Mouse (Mus musculus): ENCODE results near the gene Wdr43. TPM values are rescaled to one million over a fixed set of nuclear protein-coding genes. Genes with fewer than 3 reads are reported as not detected.
A peak's percentile ranks its signal among the peaks of the same experiment; 100 is the strongest.
"Not testable (repeated sequence)": the region's sequence is repeated elsewhere in the genome, so short reads cannot be mapped to it uniquely, and the experiment has no call there.

Wdr43 gene
- total RNA-seq (2014; fragmentation: Nextera tagmentation) (147 and 179 TPM in 2 replicates), total RNA-seq (2017) (483 and 518 TPM in 2 replicates)

DNA sequence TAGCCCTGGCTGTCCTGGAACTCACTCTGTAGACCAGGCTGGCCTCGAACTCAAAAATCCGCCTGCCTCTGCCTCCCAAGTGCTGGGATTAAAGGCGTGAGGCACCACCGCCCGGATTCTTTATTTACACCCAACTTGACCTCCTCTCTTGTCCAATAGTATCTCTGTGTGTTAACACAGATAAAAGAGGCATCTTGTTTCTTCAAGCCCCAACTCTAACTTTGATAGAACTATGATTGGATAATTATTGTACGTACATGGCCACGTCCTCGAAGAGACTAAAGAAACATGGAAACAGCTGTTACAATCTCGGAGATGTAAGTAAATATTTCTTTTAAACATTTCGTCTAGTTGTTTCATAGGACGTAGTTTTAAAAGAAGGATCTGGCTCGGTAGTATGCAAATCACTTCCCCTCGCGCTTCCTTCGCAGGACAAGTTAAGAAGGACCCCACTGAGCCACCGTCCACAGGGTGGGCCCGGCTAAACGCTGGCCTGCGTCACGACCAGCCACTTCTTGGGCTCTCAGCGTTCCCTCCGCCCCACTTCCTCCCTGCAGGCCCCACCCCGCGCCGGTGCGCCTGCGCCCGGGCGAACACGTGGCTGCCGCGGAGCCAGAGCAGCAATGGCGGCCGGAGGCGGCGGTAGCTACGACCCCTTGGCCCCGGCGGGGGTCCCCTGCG, at the start of gene Wdr43:
Gene Wdr43 (plus strand): TSS at position 258 of the 681 bp plus-strand sequence.
- ATAC-seq (replicated peaks; ENCODE audit: low FRiP score, low TSS enrichment, poor library complexity, severe bottlenecking), result peak; percentile 98

DNA sequence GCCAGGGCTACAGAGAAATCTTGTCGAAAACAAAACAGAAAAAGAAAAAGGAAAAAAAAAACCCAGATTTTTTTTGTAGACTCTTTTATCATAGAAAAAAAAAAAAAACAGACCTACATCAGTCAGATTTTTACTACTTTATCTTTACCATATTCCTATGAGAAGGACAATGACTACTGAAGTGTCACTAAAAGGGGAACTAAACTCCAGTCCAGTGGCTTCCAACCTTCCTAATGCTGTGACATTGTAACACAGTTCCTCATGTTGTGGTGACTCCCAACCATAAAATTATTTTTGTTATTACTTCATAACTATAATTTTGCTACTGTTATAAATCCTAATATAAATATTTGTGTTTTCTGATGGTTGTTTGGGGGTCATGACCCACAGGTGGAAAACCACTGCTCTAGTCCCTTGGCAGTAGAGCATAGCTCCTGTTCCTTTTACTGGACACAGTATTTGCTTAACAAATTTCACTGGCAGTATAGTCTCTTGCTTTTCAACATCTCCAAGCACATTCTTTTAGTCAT, 36.5 kb upstream of the Wdr43 start:
- ATAC-seq (replicated peaks; ENCODE audit: low FRiP score, low TSS enrichment, poor library complexity, severe bottlenecking), result no peak

DNA sequence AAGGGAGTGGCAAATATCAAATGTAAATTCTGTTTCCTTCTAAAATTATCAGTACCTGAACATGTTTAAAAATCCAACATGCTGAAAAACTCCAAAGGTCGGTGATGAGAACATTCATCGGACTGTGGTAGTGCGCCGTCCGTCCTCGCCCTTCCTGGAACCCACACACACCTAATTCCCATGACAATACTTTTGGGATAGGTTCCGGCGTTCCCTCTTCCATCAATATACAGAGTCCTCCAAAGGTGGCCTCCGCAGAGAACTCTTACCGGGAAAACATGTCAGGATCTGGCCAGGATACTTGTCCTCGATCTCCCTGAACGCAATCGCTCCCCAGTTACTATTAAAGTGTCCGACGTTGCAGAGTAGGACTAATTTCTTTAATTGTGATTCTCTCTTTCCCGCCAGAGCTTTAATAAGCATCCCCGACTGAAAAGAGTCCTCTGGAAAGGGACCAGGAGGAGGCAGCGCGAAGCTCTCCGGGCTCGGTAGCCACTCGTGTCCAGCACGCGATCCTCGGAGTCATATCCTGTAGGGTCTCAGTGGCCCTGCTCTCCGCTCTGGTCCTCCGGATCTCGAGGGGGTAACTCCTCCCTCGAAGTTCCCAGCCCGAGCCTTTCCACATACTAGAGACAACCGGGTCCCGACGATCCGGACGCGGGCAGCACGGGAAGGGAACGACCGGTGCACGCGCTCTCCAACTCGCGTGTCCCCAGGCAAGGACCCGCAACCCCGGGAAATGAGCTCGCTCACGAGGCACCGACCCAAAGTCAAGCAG, 17.6 kb upstream of the Wdr43 start:
- ATAC-seq (replicated peaks; ENCODE audit: low FRiP score, low TSS enrichment, poor library complexity, severe bottlenecking), result peak; percentile 3

DNA sequence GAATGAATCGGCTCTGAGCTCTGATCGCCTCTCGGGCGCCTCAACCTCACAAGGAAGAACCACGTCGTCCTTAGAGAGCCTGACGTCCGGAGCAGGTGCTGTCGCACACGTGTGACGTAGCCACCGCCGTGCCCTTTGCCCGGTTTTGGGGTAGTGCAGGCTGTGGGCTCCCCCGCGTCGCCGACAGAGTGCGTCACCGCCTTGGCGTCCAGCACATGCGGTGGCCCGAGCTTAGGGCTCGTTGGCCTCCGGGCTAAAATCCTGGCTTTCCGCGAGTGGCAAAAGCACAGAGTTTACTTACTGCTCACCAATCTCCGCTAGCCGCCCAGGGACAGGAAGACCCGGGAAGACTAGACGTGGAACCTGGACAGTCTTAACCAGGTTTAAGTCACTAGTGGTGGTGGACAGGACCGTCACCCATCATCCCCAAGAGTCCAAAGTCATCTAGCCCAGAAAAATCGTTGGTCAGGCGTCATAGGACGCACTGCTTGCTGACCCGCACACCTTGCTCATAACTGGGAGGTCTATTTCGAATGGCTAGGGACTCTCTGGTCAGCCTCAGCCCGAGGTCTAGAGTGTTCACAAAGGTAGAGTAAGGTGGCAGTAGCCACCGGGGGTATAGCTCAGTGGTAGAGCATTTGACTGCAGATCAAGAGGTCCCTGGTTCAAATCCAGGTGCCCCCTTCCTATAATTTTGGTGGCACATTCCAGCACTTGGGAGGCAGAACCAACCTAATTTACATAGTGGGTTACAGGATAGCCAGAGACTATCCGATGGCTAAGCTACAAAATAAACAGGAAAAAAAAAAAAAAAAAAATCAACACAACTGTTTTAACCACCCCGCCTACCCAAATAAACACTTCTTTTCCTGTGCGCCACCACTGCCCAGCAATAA, 16.8 kb upstream of the Wdr43 start:
- peak; percentile 94 for ATAC-seq (replicated peaks; ENCODE audit: low FRiP score, low TSS enrichment, poor library complexity, severe bottlenecking)

DNA sequence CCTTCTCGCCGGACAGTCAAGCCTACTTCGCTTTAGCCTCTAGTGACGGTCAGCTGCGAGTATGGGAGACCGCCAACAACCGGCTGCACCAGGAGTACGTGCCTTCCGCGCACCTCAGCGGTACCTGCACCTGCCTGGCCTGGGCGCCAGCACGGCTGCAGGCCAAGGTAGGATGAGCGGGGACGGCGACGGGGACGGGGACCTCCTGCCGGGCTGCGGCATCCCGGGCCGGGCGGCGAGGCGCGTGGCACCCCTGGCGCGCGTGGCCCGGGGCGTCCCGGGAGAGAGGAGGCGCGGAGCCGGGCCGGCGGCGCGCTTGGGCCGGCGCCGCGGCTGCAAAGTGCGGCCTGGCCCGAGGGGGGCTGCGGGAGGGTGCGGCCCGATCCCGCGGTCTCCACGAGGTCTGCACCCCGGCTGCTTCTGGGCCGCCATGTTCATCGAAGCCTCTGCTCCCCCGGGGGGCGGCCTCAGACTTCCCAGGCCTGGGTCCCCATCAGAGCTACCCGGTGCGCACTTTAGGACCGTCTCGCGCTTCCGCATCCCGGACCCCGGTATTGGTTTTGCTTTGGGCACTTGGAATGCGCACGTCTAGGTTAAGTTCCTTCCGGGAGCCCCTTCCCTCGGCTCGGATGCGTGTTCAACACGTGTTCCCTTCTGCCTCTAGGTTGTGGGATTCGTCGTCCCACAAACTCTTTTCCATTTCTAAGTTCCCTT, 781 bp downstream of the Wdr43 start:
- ATAC-seq (replicated peaks; ENCODE audit: low FRiP score, low TSS enrichment, poor library complexity, severe bottlenecking), result peak; percentile 18

DNA sequence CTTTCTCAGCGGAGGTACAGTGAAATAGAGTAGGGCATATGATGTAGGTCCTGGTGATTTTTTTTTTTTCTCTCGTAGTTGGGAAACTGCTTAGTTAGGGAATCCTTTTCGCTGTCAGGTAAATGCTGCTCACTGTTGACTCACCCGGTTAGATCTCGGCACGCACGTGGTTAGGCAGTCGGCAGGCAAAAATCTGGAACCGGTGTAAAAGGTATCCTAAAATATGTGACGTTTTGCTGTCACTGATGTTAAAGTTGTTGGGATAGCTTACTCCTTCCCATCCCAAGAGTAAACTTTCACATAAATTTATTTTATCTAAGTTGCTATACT, 1.3 kb downstream of the Wdr43 start:
- ATAC-seq (replicated peaks; ENCODE audit: low FRiP score, low TSS enrichment, poor library complexity, severe bottlenecking), result 0 out of 2 replicates have a peak, but pooled peaks have one; percentile 1

DNA sequence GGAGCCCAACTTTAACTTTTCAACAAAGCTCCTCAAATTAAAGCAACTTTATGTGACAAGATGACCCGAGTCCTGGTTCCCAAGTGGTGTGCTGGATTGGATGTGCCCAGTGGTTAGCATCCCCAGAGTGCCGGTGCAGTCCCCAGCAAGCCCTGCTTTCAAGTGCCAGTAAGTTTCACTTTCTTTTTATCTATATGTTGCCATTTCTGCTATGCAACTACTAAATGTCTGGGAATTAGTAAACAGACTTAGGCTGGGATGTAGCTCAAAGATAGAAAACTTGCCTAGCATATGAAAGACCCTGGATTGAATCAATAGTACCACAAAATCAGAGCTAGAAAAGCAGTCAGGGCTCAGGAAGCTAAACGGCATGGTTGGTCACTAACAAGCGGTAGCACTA, 2.3 kb downstream of the Wdr43 start:
- ATAC-seq (replicated peaks; ENCODE audit: low FRiP score, low TSS enrichment, poor library complexity, severe bottlenecking), result no peak

DNA sequence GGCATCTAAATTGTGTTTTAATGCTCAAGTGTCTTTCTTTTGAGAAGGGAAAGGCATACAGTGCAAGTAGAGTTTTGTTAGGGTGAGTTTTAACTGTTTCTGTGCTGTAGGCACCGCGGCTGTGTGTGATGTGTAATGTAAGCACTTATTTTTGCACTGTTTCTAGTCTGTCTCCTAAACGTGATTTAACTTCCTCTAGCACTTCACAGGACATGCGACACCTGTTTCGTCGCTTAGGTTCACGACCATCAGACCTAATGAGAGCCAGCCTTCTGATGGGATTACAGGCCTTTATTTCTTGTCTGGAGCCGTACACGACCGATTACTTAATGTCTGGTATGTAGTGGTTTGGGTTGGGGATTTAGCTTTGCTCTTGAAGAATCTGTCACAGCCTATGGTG, 16.1 kb downstream of the Wdr43 start:
- no peak for ATAC-seq (replicated peaks; ENCODE audit: low FRiP score, low TSS enrichment, poor library complexity, severe bottlenecking)

DNA sequence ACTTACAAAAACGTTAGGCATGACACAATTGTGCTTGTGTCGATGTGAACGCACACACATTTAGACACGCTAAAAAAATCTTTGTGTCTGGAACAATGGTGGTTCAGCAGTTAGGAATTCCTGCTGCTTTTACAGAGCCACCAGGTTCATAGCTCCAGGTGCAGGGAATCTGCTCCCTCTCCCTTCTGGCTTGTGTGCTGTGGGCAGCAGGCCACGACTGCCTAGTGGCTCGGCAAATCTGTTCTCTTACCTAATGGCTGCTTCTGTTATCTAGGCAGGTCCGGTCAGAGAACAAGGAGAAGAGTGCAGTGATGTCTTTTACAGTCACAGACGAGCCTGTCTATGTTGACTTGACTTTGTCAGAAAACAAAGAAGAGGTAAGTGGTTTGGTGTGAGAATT, 17.7 kb downstream of the Wdr43 start:
- no peak for ATAC-seq (replicated peaks; ENCODE audit: low FRiP score, low TSS enrichment, poor library complexity, severe bottlenecking)

DNA sequence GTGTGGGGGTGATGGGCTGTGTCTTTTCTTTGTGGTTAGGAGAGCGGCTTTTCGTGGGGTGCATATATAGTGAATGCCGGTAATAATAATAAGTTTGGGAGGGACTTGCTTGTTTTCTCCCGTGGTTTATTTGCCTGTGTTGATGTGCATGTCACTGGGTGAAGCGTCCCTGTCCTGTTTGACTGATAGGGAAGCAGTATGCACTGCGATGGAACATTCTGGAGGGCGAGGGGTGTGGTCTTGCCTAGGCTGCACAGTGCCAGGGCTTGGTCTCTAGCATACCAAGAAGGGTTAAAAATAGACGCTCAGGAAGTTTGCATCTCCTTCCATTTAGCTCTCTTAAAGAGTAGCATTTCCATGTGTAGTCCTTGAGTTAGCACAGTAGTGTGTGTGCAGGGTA, 21.1 kb downstream of the Wdr43 start:
- ATAC-seq (replicated peaks; ENCODE audit: low FRiP score, low TSS enrichment, poor library complexity, severe bottlenecking), result no peak

DNA sequence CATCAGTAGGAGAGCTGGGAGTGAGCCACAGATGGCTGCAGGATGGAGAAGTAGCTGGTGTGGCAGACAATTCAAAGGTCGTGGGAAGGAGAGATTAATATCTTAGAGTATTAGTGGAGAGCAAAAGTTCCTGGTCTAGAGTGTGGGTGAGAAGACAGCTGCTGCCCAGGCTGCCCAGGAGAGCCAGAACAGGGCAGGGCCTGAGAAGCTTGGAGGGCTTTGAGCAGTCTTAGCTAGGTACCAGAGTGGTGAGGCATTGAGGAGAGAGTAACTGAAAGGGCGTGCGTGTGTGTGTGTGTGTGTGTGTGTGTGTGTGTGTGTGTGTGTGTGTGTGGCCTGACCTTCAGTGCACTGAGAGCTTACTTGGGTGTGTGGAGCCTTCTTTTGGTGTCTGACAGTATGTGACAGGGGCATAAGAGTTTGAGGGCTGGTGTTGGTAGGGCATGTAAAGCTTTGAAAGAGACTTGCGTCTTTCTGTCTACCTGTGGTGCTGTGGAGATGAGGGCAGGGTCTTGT, 22.1 kb downstream of the Wdr43 start:
- ATAC-seq (replicated peaks; ENCODE audit: low FRiP score, low TSS enrichment, poor library complexity, severe bottlenecking), result no peak

DNA sequence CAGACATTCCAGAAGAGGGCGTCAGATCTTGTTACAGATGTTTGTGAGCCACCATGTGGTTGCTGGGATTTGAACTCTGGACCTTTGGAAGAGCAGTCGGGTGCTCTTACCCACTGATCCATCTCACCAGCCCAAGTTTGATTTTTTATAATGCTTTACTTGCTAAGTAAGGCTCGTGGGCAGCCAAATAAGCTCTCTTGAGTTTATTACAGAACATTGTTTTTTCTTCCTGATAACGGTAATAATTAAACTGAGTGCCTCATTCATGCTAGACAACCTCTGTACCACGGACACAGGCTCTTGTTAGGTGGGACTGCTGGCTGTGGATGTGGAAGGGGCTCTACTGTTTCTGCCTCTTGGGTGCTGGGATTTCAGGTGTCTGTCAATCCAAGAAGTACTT, 23.4 kb downstream of the Wdr43 start:
- ATAC-seq (replicated peaks; ENCODE audit: low FRiP score, low TSS enrichment, poor library complexity, severe bottlenecking), result not testable (repeated sequence)

DNA sequence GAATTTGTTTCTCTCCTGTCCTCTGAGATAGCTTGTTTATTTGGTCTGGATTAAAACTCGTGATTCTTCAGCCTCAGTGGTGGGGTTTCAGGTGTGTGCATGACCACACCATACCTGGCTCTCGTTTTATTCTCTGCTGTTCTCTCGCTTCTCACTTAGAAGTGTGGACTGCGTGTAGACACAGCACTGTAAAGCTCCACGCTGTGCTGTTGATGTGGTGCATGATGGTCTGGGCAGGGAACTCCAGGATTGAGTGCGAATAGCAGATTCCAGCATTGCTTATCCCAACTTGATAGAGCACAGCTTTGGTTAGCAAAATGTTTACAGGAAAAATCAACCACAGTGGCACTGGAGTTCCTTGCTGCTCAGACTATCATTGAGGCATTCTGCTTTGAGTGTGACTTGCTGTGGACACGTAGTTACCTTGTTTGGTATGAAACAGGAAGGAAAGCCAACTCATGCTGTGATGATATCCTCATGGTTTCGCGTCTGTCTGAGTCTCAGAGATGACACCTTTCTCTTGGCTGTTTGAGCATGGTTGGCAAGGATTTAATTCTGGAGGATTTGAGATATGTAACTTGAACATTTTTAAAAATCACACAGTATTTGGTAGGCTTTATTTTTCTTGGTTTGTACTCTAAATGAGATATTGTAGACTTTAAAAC, 24.9 kb downstream of the Wdr43 start:
- ATAC-seq (replicated peaks; ENCODE audit: low FRiP score, low TSS enrichment, poor library complexity, severe bottlenecking), result no peak

DNA sequence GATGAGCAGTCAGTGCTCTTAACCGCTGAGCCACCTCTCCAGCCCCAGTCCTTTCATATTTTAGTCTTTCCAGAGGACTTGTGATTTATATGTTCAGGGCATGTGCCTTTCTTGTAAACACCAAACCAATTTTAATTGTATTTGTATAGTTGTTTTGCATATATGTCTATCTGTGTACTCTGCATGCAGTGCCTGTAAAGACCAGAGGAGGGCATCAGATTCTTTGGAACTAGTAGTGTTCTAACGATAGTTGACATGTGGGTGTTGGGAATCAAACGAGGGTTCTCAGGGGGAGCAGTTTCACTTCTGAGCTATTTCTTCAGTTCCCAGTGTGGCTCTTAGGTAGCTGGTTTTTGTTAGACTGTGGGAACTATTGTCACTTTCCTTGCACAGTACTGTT, 26.5 kb downstream of the Wdr43 start:
- peak; percentile 51; the same call in 1 of the 2 replicates for ATAC-seq (replicated peaks; ENCODE audit: low FRiP score, low TSS enrichment, poor library complexity, severe bottlenecking)

DNA sequence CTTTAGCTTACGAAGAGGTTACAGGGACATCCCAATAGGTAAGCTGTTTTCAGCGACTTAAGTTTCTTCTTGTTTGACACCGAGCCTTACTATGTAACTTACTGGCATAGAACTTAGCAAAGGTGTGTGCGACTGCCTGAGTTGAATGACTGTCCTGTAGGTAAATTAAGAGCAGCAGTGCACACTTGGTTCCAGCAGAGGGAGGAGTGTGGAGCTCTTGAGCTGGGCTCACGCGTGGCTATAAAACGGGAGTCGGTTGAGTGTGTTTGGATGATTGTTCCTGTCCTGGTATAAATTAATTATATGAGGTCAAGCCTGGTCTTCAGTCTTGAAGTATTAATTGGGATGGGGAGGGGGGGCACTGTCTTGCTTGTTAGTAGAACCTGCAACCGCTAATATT, 34.3 kb downstream of the Wdr43 start:
- 0 out of 2 replicates have a peak, but pooled peaks have one; percentile 35 for ATAC-seq (replicated peaks; ENCODE audit: low FRiP score, low TSS enrichment, poor library complexity, severe bottlenecking)

DNA sequence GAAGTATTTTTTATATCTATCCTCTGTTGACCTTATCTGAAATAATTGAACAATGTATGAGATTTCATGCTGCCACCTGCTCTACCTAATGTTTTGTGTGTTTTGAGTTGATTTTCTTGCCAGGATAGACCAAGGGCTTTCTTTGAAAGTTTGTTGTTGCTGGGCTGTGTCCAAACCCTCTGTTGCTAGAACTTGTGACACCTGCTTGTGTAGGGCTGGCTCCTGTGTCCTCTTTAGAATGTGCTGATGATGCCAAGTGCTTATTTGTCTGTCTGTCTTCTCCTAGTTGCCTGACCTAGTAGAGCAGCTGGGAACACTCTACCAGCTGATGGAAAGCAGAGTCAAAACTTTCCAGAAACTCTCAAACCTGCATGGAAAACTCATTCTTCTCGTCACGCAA, 36.8 kb downstream of the Wdr43 start:
- ATAC-seq (replicated peaks; ENCODE audit: low FRiP score, low TSS enrichment, poor library complexity, severe bottlenecking), result no peak

DNA sequence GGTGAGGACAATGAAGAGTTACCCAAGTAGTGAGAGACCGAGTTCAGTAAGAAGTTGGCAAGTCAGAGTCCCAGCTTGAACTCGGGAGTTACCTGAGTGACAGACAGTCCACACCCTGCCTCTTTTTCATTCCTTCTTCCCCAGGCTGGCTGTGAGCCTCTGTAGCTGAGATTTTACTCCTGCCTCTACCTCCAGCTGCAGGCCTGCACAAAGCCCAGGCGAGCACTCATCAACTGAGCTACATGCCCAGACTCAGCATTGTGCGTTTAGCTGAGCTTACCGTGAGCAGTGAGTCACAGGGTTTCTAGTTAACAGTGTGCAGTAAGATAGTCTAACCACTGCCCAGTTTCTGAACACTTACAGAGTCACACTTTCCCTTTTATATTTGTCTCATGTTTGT, 37.2 kb downstream of the Wdr43 start:
- ATAC-seq (replicated peaks; ENCODE audit: low FRiP score, low TSS enrichment, poor library complexity, severe bottlenecking), result no peak

DNA sequence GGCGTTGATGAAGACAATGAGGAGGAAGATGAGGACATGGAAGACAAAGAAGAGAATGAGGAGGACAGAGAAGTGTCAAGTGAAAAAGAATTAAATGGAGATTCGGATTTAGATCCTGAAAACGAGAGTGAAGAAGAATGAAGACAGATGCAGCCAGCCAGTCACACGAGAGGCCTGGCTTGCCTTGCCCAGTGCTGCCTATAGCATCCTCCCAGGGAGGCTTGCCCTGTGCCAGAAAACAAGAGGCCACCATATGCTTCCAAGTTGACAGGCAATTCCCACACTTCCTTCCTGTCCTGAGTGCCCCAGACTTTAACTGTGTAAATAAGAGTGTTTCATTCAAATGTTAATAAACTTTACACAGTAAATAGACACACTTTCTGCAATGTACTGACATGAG, 41.8 kb downstream of the Wdr43 start:
- ATAC-seq (replicated peaks; ENCODE audit: low FRiP score, low TSS enrichment, poor library complexity, severe bottlenecking), result no peak

DNA sequence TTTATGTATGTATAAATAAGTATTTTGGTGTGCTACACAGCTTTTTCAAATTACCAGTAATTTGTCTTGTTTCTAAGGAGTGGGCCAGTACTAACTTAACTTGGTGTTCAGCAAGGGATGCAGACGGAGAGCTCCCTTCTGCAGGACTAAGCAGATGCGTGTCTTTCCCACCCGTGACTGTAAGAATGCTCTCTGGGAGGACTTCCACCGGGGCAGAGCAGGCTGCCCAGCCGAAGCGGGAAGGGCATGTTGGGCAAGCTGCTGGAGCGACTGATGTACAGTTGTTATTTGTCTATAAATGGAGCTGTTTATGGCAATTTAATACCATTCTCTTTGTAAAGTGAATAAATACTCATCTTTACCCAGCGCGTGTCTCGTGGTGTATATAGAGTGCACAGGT, 43.0 kb downstream of the Wdr43 start:
- ATAC-seq (replicated peaks; ENCODE audit: low FRiP score, low TSS enrichment, poor library complexity, severe bottlenecking), result no peak

All from megakaryocyte-erythroid progenitor cell, adult 5-6 weeks (primary cell).